Mouse (Mus musculus) ES-E14 (cell line): ENCODE measurements around the gene Chic1. TPM values are rescaled to one million over a fixed set of nuclear protein-coding genes. Genes with fewer than 3 reads are reported as not detected.
A peak's percentile ranks its signal among the peaks of the same experiment; 100 is the strongest.

ENCODE experiments used
- DNase-seq: peaks from one replicate; pipeline ENCODE4 v3.0.0-alpha.2; 2013; ENCODE audit warnings: low read depth, low spot score
- H3K27ac ChIP-seq: 2 replicates; pipeline ENCODE4 v1.5.1; 2012; ENCODE audit warnings: low read depth, mild to moderate bottlenecking, low read length, moderate library complexity, mixed read lengths; ENCODE audit not compliant: poor library complexity, insufficient read depth, severe bottlenecking
- H3K36me3 ChIP-seq: 2 replicates; pipeline ENCODE4 v1.6.1; 2012; ENCODE audit warnings: mild to moderate bottlenecking, low read length, moderate library complexity, mixed read lengths; ENCODE audit not compliant: control insufficient read depth, poor library complexity, insufficient read depth, severe bottlenecking
- H3K4me1 ChIP-seq, 2 experiments: fragments of 150-350 bp in 1 of 2; sonication (generic) in 1 of 2; 2 replicates each; pipeline ENCODE4 v1.6.1; 2012; ENCODE audit warnings: low read length in 2 of 2, mild to moderate bottlenecking in 1 of 2, mixed read lengths in 1 of 2; ENCODE audit not compliant: control insufficient read depth in 2 of 2, insufficient read depth in 2 of 2, poor library complexity in 1 of 2
- H3K4me3 ChIP-seq, 2 experiments: fragments of 150-350 bp in 1 of 2; sonication (generic) in 1 of 2; 2 replicates each; pipeline ENCODE4 v1.5.1; 2012; ENCODE audit warnings: low read length in 2 of 2, low read depth in 1 of 2, mild to moderate bottlenecking in 1 of 2, mixed read lengths in 1 of 2; ENCODE audit not compliant: insufficient read depth in 1 of 2, poor library complexity in 1 of 2, severe bottlenecking in 1 of 2
- H3K9ac ChIP-seq: 2 replicates; pipeline ENCODE4 v1.6.1; 2012; ENCODE audit warnings: low read depth, mild to moderate bottlenecking, low read length, mixed read lengths; ENCODE audit not compliant: poor library complexity, insufficient read depth, severe bottlenecking
- H3K9me3 ChIP-seq: fragments of 150-350 bp; sonication (generic); 2 replicates; pipeline ENCODE4 v1.6.1; 2012; ENCODE audit warnings: low read depth, mild to moderate bottlenecking, low read length; ENCODE audit not compliant: control insufficient read depth, insufficient read depth
- CHD2 ChIP-seq: IDR thresholded peaks from 2 replicates; pipeline ENCODE4 v1.6.1; 2014; ENCODE audit warnings: mild to moderate bottlenecking, low read depth, low read length, inconsistent platforms
- HCFC1 ChIP-seq: IDR thresholded peaks from 2 replicates; pipeline ENCODE4 v1.6.1; 2012; ENCODE audit warnings: low read length, inconsistent platforms, borderline replicate concordance; ENCODE audit not compliant: insufficient read depth
- MAFK ChIP-seq: IDR thresholded peaks from 2 replicates; pipeline ENCODE4 v1.6.1; 2014; ENCODE audit warnings: mild to moderate bottlenecking, low read depth, low read length, inconsistent platforms; ENCODE audit not compliant: insufficient read depth
- ZC3H11A ChIP-seq: IDR thresholded peaks from 2 replicates; pipeline ENCODE4 v1.6.1; 2012; ENCODE audit warnings: low read depth, mild to moderate bottlenecking, inconsistent platforms, low read length, borderline replicate concordance
- ZNF384 ChIP-seq: IDR thresholded peaks from 2 replicates; pipeline ENCODE4 v1.6.1; 2012; ENCODE audit warnings: low read depth, low read length, inconsistent platforms
- in situ Hi-C, 2 experiments: fragments of 600-800 bp; cut with MboI; formaldehyde crosslinking; loops; one replicate each; pipeline ENCODE4 v1.15.1; 2025; ENCODE audit warnings: low sequenced_read_pairs in 2 of 2, inconsistent platforms in 1 of 2; ENCODE audit not compliant: unreplicated experiment in 2 of 2
- total RNA-seq: library from RNA; depleted of rRNA; stranded (reverse); fragments of 300-350 nt; gene quantifications from 2 replicates; pipeline ENCODE4 v1.2.3, GENCODE M21; 2012

Gene Chic1
- total RNA-seq, 1 experiment, result 13.2 TPM

DNA sequence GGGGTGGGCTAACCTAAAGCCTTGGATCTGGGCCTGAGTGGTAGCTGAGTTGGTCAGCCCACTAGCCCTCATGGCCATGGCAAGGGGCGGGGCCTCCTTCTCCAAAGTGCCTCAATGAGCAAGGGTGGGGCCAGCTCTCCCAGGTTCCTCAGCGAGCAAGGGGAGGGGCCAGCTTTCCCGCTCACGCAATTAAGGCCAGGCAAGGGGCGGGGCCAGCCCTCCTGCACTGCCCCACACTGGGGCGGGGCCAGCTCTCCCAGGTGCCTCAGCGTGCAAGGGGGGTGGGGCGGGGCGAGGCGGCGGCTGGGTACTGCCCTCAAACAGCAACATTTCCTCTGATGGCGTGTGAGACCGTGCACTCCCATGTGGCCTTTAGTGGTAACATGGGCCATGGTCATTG, 48.7 kb downstream of the Chic1 start:
- Histone ChIP-seq H3K9ac (peak overlapping the region; percentile 82), H3K27ac (peak overlapping the region; percentile 68), H3K4me1 (peaks cover 2 to 8% of the 10 kb centered on the region in 2 experiments; a peak in 2 of 4 replicates), H3K4me3 (peak overlapping the region; percentile 30 to 53; a peak in 3 of 4 replicates), H3K36me3 (no peaks in the 10 kb centered on the region), H3K9me3 (no peaks in the 10 kb centered on the region)
- DNase-seq, result peak; percentile 80
- TF ChIP-seq HCFC1, result no peak
- no peak for TF ChIP-seq MAFK
- no peak for TF ChIP-seq CHD2
- TF ChIP-seq ZNF384, result no peak
- no peak for TF ChIP-seq ZC3H11A
- in situ Hi-C loops, result no loop called here

DNA sequence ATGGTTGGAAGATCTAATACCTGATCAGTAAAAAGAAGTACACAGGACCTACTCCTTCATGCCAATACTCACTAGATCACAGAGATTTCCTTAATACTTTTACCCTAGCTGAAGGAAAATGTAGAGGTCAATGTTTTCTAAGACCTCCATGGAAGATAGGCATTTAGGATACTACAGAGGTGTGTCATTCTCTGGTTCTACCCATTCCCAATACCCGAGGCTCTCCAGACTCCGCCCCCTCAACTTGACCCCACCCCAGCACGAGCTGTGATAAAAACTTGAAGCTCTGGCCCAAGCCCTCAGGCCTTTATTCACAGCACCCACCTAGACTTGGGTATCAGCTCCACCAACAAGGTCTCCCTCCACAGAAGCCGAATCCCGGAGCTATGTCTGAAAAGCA, 57.9 kb downstream of the Chic1 start, which contains the start of gene Tsx:
Tsx (plus strand) TSS at position 301 of the 400 bp plus-strand sequence.
- no peak within 1 kb of the TSS for H3K9ac ChIP-seq
- no peak for DNase-seq
- H3K27ac ChIP-seq, result no peak within 1 kb of the TSS
- TF ChIP-seq MAFK (no peak), ZNF384 (no peak), HCFC1 (no peak), CHD2 (no peak), ZC3H11A (no peak)
- H3K36me3 ChIP-seq, result no peaks in the 10 kb centered on the region
- H3K9me3 ChIP-seq, result no peaks in the 10 kb centered on the region
- in situ Hi-C loops, result no loop called here
- H3K4me3 ChIP-seq, result no peak within 1 kb of the TSS
- no peaks in the 10 kb centered on the region for H3K4me1 ChIP-seq

DNA sequence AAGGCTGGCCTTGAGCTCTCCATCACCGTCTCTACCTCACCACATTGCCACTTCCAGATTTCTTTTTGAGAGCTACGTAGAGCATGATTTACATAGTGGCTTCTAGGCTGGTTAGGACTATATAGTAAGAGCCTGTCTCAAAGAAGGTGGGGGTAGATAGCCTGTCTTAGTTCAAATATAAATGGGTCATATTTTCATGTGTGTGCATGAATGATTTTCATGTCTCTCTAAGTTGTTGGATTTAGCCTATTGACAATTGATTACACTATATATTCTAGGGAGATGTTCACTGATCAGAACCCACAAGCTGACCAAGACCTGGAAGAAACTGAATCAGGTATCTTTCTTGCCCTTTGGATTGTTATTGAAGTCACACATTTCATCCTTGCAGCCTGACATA, 65.4 kb downstream of the Chic1 start, which contains the start of gene Gm26992:
Gm26992 (plus strand) TSS at position 301 of the 400 bp plus-strand sequence.
- in situ Hi-C loops, result no loop called here
- DNase-seq, result no peak
- Histone ChIP-seq H3K4me3 (no peak within 1 kb of the TSS), H3K27ac (no peak within 1 kb of the TSS), H3K9ac (no peak within 1 kb of the TSS), H3K4me1 (no peaks in the 10 kb centered on the region), H3K36me3 (no peaks in the 10 kb centered on the region), H3K9me3 (no peaks in the 10 kb centered on the region)
- TF ChIP-seq MAFK (no peak), ZNF384 (no peak), ZC3H11A (no peak), CHD2 (no peak), HCFC1 (no peak)

DNA sequence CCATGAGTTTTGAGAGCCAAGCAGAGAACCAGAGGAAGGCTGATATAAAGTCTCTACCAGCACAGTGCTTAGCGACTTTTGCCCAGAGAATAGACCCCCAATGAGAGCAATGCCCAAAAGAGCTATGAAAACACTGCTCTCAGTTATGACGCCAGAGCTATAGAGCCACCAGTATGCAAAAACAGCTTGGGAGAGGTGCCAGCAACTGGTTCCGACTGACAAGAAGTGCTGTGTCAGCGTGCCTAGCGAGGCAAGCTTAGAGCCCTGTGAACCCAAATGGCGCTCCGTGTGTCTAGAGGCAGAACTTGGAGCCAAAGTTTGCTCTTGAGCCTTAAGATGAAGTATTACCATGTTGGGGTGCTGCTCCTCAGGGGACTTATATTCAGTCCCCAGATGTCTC, 71.4 kb downstream of the Chic1 start:
- in situ Hi-C loops, result no loop called here
- Histone ChIP-seq H3K9me3 (no peaks in the 10 kb centered on the region), H3K4me1 (peaks cover 3 to 11% of the 10 kb centered on the region in 2 experiments; a peak in 2 of 4 replicates), H3K4me3 (0 out of 4 replicates have a peak overlapping the region, but pooled peaks of 1 of the 2 experiments have one; percentile 11), H3K27ac (no peak overlapping the region), H3K9ac (peak overlapping the region; percentile 4; the same call in 1 of the 2 replicates), H3K36me3 (no peaks in the 10 kb centered on the region)
- TF ChIP-seq MAFK (peak; percentile 58), ZNF384 (no peak)
- DNase-seq, result no peak

DNA sequence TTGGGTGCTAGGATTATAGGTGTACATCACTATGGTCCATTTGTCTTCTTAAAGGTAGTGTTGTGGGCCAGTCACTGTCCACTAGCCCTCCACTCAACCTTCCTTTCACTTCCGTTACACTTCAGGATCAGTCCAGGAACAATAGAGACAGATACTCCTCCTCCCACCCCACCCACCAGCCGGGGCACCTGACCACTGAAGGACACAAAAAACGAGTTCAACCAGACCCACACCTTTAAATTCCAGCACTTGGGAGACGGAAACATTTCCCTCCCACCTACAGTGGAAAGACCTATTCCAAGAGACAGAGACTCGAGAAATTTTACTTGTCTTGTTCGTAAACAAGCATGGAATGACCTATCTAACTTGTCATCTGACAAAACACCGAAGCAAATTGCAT, 76.0 kb downstream of the Chic1 start:
- TF ChIP-seq ZNF384 (no peak), CHD2 (no peak), HCFC1 (no peak), MAFK (no peak)
- no peak for DNase-seq
- H3K36me3 ChIP-seq, result no peaks in the 10 kb centered on the region
- in situ Hi-C loops, result no loop called here
- no peaks in the 10 kb centered on the region for H3K9me3 ChIP-seq
- peak overlapping the region; percentile 81; the same call in 1 of the 2 replicates for H3K27ac ChIP-seq
- peak overlapping the region; percentile 15 to 20; a peak in 1 of 4 replicates for H3K4me3 ChIP-seq
- H3K9ac ChIP-seq, result no peak overlapping the region
- peaks cover 4 to 11% of the 10 kb centered on the region in 2 experiments; a peak in 2 of 4 replicates for H3K4me1 ChIP-seq
